Mouse (Mus musculus) heart, postnatal 25 days (tissue): Measurements from ENCODE around the gene Mecom. TPM values are rescaled to one million over a fixed set of nuclear protein-coding genes. Genes with fewer than 3 reads are reported as not detected.
"Not testable (repeated sequence)": the region's sequence is repeated elsewhere in the genome, so short reads cannot be mapped to it uniquely, and the experiment has no call there.

Experiments used
- DNase-seq: peaks from one replicate; pipeline ENCODE4 v3.0.0; 2022; ENCODE audit warnings: low spot score
- intact Hi-C: fragments of 180-260 bp; cut with DNase I; formaldehyde crosslinking; loops from one replicate; pipeline ENCODE4 v1.15.1; 2025
- total RNA-seq, 2 experiments: library from RNA; stranded (reverse); gene quantifications; 2 replicates each; pipeline ENCODE4 v1.2.3; 2021

Gene Mecom
- total RNA-seq, 2 experiments from 2014 or later = 18.6 to 21.2 TPM

GRCm38 (mm10) chr3:30227964-30228670, 319.7 kb downstream of the Mecom start:
- no peak for DNase-seq
- intact Hi-C loops = no loop called here

GRCm38 (mm10) chr3:30226928-30227370, 320.9 kb downstream of the Mecom start:
- DNase-seq = no peak
- intact Hi-C loops = no loop called here

- intact Hi-C loops, DNase-seq: not testable (repeated sequence)
Observed at GRCm38 (mm10) chr3:30225200-30225599, 322.6 kb downstream of the Mecom start.

GRCm38 (mm10) chr3:30220701-30221412, 327.0 kb downstream of the Mecom start:
- intact Hi-C loops = no loop called here

GRCm38 (mm10) chr3:30219891-30220290, 327.9 kb downstream of the Mecom start:
- no peak for DNase-seq
- intact Hi-C loops = no loop called here

More at GRCm38 (mm10) chr3:30220701-30221412, 327.0 kb downstream of the Mecom start:
- DNase-seq = no peak

GRCm38 (mm10) chr3:30219190-30219884, 328.5 kb downstream of the Mecom start:
- DNase-seq = no peak
- intact Hi-C loops = no loop called here

- intact Hi-C loops = no loop called here
- DNase-seq = no peak
Observed at GRCm38 (mm10) chr3:30214607-30215006, 333.2 kb downstream of the Mecom start.

GRCm38 (mm10) chr3:30213540-30214170, 334.2 kb downstream of the Mecom start:
- intact Hi-C loops = no loop called here
- no peak for DNase-seq

- intact Hi-C loops = no loop called here
- no peak for DNase-seq
Observed at GRCm38 (mm10) chr3:30212802-30213201, 335.0 kb downstream of the Mecom start.

GRCm38 (mm10) chr3:30209131-30209530, 338.7 kb downstream of the Mecom start:
- DNase-seq = no peak
- intact Hi-C loops = no loop called here

- intact Hi-C loops = no loop called here
- no peak for DNase-seq
Observed at GRCm38 (mm10) chr3:30207886-30208285, 339.9 kb downstream of the Mecom start.

GRCm38 (mm10) chr3:30207431-30207830, 340.4 kb downstream of the Mecom start:
- no peak for DNase-seq
- intact Hi-C loops = no loop called here

- no peak for DNase-seq
- intact Hi-C loops = no loop called here
Observed at GRCm38 (mm10) chr3:30206123-30206522, 341.7 kb downstream of the Mecom start.

GRCm38 (mm10) chr3:30203764-30204163, 344.0 kb downstream of the Mecom start:
- intact Hi-C loops = no loop called here
- no peak for DNase-seq

GRCm38 (mm10) chr3:30198854-30199253, 349.0 kb downstream of the Mecom start:
- intact Hi-C loops = no loop called here
- no peak for DNase-seq

GRCm38 (mm10) chr3:30198227-30198626, 349.6 kb downstream of the Mecom start:
- no peak for DNase-seq
- intact Hi-C loops = no loop called here

GRCm38 (mm10) chr3:30195186-30195585, 352.6 kb downstream of the Mecom start:
- intact Hi-C loops = no loop called here
- no peak for DNase-seq

- no peak for DNase-seq
- intact Hi-C loops = no loop called here
Observed at GRCm38 (mm10) chr3:30192294-30193007, 355.4 kb downstream of the Mecom start.

- intact Hi-C loops = no loop called here
- no peak for DNase-seq
Observed at GRCm38 (mm10) chr3:30189325-30189724, 358.5 kb downstream of the Mecom start.
